Mouse (Mus musculus) embryo, embryonic 10.5 days (tissue): ENCODE measurements around the gene Mob4.
A peak's percentile ranks its signal among the peaks of the same experiment; 100 is the strongest.

Source experiments
- DNase-seq: peaks from one replicate; pipeline ENCODE4 v3.0.0-alpha.2; 2015; ENCODE audit warnings: low spot score

Gene Mob4

DNA sequence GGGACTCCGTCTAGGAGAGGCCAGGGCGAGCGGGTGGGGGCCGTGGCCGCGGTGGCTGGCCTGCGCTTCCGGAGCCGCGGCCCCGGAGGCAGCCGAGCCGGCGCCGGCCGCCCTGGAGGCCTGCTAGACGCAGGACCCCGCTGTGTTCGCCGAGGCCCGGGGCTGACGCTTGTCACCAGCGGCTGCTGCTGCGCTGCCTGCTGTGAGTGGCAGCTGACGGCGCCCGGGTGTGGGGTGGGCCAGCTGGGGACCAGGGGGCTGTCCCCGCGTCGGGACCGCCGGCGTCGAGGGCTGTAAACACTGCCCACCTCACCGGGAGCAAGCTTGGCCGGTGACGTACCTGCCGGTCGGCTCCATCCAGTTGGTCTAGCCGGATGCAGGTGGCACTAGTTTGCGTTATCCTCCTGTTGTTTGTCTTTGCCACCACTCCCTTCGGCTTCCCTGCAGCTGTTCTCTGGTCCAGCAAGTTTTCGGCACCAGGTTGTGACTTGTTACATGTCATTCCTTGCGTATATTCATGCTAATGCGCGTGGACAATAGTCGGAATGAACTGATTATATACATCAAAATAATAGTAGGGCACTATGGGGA, 488 bp downstream of the Mob4 start:
- peak; percentile 59 for DNase-seq

DNA sequence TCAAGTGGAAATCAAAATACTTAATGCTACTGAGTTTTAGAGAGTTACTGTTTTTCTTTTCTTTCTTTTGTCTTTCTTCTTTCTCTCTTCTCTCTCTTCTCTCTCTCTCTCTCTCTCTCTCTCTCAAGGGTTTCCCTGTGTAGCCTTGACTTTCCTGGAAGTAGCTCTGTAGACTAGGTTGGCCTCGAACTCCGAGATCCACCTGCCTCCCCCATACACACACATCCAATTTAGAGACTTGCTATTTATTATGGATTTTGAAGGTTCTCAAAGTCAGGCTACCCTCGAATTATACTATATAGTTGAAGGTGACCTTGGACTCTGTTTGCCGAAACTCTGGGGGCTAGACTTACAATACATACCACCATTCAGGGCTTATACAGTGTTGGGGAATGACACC, 1.3 kb downstream of the Mob4 start:
- no peak for DNase-seq

DNA sequence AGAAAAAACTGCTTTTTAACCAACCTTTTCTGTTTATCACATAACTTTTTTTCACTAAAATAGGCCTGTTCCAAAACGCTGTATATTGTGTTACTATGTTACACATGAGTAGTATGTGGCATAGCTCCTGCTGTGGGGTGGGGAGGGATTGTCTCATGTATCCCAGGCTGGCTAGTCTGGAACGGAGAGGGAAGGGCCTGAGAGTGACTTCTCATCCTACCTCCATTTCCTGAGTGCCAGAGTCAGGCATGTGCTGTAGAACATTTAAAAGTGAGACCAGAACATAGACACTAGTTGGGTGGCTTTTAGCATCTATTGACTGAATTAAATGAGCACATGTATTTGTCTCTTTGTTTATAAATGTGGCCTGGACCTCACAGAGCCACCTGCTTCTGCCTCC, 2.1 kb downstream of the Mob4 start:
- no peak for DNase-seq

DNA sequence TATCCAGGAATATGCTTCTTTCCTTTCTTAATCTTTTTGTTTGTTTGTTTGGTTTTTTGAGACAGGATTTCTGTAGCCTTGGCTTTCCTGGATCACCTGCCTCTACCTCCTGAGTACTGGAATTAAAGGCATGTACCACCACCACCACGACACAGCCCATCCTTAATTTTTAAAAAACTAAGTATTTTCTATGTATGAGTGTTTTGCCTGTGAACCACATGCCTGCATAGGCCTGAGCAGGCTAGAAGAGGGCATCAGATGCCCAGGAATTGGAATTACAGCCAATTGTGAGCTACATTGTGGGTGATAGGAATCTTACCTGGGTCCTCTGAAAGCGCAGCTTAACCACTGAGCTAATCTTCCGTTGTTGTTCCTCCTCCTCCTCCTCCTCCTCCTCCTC, 3.3 kb downstream of the Mob4 start:
- DNase-seq, result no peak

DNA sequence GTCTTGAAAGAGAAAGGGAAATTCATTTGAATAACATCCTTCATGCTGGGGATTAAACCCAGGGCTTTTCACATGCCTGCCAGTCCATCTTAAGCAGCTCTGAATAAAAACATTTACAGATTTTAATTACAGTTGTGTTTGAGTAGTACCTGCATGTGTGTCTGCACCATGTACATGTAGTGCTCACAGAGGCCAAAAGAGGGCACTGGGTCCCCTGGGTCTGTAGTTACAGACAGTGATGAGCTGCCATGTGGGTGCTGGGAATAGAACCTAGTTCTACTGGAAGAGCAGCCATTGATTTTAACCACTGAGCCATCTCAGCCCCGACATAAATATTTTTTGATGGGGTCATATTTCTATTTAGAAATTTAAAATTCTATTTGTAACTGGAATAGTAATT, 4.8 kb downstream of the Mob4 start:
- DNase-seq, result no peak

DNA sequence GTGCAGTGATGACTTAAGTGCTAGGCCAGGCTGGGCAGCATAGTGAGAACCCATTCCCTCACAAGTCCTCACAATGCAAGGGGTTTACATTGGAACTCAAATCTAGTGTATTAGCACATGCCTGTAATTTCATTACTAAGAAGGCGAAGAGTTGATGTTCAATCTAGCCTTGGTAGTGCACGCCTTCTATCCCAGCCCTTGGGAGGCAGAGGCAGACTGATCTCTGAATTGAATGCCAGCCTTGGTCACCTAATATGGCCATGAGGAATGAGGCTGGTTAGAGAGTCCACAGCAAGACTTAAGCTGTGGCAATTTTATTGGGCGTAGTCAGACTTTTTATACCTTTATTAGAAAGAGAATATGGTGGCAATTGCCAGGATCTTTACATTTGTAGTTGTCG, 13.3 kb downstream of the Mob4 start:
- no peak for DNase-seq

DNA sequence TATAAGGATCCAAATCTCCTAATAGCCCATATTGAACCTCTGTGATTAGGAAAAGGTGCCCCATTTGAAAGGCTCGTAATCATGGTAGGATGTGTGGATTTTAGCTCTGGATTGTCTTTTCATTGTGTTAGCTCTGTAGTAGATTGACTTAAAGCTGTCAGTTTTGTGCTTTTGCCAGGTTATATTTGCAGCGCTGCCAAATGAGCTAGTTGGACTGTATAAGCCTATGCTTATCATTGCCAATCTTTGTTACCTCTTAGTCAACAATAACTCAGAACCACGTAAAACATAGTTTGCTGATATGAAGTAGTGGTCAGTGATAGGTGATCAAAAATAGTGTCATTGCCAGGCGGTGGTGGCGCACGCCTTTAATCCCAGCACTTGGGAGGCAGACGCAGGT, 14.5 kb downstream of the Mob4 start:
- DNase-seq, result no peak

DNA sequence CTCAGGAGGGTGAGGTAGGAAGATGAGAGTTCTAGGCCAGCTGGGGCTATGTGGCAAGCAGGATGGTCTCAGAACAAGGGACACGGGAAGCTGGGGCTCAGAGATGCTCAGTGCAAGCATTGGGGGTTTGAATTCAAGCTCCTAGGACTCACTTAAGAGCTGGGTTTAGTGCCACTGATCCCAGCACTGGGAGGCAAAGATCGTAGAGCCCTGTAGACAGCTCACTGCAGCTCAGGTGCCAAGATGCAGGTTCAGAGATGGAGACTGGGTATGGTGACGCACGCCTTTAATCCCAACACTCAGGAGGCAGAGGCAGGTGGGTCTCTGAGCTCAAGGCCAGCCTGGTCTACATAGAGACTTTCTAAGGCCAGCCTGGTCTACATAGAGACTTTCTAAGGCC, 26.3 kb downstream of the Mob4 start:
- DNase-seq, result no peak

DNA sequence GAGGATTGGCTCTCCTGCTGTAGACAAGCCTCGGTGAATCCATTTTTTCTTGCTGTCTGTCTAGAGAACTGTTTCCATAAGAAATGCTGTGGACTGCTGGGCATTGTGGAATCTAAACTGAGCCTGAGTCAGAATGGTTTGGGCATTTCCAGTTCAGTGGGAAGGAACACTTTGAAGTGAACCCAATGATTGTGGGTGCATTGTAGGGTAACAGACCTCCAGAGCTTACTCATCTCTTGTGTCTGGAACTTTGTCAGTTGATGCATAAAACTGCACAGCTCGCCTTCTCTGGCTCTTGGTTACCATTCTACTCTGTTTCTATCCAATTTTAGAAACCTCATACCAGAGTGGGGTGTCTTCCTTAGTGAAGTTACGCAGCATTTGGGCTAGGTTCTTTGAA, 27.2 kb downstream of the Mob4 start:
- no peak for DNase-seq

DNA sequence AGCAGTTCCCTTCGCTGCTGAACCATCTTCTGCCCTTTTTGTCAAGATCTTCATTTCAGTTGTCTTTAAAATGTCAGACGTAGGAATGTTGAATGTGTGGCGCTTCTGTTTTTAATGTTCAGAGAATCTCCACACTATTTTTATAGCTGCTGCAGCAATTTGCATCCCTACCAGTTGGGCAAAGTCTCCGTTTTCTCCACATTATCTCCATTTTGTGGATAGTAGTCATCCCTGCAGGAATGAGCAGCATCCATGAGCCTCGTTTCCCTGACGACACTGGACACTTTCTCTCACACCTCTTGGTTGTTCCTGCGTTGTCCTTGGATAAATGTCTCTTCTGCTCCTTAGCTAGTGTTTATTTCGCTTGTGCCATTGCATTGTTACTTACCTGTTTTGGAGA, 27.8 kb downstream of the Mob4 start:
- DNase-seq, result no peak

DNA sequence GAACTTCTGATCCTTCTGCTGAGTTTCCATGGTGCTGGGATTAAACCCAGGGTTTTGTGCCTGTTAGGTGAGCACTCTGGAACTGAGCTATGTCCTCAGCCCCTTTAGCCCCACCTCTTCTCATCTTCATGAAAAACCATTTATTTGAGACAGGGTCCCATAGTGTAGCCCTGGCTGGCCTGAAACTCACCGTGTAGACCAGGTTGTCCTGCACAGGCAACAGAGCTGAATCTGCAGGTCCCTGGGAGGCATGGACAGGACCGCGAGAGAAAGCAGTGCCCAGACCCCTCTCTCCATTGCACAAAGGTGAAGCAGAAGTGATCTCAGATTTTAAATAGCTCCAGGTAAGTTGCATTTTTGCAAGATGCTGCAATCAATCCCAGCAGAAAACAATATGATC, 29.2 kb downstream of the Mob4 start:
- DNase-seq, result no peak

DNA sequence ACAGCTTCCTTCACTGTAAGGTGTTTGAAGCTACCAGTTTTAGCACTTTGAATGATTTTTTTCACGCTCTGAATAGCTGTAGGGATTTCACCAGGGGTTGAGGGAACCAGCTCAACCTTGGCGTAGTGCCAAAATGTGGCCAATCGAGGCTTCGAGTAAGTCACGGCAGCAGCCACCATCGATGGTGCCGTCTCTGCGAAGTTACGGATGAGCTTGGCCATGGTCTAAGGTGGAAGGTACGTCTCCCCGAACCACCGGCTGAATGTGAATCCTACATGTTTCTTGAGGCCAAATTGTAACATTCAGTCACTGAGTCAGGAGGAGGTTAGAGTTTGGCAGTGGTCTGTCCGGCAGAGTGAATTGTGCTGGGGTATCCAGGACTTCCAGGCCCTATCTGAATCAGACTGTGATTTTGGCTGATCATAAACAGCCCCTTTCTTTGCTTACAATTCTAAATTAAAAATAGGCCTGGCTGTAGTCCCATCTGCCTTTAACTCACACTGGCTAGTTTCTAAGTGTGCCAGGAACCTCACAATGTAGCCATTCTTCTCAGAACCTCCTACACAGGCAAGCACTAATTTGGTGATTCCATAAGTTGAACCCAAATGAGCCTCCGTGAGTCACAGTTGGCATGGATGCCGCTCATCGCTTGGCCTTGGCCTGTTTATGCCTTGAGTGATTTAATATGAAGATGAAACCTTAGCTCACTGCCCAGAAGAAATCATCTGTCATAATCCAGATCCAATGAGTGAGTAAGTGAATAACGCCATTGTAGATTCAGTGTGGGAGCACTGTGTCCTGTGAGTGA, 30.0 kb downstream of the Mob4 start:
- no peak for DNase-seq

DNA sequence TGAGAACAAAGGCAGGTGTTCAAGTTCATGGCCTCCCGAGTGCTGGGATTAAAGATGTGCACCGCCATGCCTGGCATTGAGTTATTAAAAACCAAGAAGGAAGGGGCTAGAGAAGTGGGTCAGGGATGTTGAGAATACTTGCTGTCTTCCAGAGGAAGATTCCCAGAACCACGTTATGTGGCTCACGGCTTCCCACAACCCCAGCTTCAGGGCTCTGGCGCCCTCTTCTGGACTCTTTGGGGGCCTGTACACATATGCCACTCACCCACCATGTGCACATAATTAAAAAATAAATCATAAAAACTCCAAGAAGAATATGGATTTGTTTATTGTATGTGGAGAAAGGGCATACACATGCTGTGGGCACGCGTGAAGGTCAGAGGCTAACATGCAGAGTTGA, 30.9 kb downstream of the Mob4 start:
- DNase-seq, result peak; percentile 53

DNA sequence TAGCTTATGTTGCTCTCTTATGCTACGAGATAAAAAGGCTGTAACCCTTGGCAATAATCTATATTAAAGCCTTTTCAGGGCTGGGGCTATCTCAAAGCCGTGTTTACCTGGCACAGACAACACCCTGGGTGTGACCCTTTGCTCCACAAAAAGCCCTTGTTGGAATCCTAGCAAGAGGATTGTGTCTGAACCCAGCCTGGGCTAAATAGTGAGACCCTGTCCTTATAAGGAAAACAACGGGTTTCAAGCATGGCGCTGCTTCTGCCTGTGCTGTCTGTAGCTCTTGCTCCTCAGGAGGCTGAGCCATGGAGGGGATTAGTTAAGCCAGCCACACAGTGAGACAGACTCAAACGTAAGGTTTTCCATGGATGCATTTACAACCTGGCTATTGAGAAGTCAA, 31.8 kb downstream of the Mob4 start:
- DNase-seq, result no peak

DNA sequence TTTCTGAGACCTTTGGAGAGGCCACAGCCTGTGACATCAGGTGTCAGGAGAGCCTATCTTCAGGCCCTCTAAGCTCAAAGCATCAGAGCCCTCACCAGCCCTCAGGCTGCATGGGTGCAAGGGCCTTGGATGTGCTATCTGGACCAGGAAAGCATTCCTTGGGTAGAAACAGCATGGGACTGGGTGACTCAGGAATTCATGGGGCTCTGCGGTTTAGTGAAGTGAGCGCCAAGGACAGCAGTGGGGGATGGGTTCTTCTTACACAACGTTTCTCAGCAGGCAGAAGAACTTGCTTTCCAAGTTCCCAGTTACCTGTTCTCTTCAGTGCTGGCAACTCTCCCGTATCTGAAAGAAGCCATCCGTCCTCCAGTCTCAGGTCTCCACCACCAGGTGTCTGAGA, 33.0 kb downstream of the Mob4 start:
- no peak for DNase-seq

DNA sequence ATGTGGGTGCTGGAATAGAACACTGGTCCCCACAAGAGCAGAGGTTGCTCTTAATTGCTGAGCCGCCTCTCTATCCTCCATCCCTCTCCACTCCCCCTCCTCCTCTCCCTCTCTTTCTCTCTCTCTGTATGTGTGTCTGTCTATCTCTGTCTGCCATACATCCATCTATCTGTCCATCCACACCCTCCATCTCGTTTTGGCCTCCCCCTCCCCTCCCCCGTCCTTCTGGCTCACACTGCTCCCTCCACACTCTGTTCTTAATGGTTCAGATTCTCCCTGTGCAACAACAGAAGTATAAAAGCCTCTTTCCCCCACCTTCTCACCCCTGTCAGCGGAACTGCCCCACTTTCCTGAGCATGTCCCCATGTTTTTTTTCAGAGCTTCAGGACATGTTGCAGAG, 36.5 kb downstream of the Mob4 start:
- no peak for DNase-seq

DNA sequence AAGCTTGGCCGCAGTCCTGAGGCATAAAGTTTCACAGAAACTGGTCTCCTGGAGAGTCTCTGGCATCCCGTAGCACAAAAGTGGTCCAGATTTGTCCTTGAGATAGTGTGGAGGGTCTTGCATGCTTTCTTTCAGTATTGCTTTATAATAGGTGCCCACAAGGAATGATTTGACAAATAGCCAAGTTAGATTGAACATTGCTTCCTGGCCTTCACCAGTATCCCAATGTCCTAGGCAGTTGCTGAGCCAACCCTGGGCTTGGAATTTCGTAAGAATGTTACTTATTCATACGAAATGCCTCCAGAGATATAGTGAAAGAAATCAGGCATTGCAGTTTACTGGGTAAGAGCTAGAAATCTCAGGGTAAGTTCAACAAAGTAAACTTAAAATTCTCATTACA, 37.6 kb downstream of the Mob4 start:
- no peak for DNase-seq

DNA sequence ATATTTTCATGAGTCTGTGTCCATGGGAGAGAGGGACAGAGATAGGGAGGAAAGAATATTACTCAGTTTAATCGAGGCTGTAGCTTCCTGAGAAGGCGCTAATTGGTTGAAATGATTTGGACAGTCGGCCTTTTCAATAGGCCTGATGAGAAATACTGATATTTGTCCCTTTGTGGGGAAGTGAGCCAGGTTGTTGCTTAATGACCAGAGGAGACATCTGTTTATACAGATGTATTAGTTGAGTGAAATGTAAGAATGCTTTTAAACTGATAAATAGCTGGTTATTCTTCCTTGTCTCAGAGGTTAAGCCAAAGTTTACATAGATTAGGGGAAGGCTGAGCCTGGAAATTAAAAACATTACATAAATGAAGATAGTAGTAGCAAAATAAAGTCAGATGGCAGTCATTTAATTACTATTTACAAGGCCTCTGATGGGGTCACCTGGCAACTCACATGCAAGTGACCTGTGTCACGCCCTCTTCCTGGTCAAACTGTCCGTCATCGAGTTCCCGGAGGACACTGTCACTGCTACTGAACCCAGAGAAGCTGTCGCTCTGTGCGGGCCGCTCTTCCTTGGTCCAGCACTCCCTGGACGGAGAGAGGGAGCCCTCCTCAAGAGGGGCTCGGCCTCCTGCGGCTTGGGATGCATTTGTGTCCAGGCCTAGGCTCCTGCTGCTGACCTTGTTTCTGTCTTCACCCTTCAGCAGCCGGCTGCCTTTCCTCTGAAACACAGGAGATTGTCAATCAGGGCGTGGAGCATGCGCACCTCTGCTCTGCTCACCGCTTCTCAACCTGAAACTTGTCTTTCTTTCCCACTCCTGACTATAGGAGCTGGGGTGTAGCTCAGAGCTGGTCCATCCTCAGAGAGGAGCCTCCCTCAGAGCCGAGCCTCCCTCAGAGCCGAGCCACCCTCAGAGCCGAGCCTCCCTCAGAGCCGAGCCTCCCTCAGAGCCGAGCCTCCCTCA, 40.6 kb downstream of the Mob4 start:
- DNase-seq, result peak; percentile 8

DNA sequence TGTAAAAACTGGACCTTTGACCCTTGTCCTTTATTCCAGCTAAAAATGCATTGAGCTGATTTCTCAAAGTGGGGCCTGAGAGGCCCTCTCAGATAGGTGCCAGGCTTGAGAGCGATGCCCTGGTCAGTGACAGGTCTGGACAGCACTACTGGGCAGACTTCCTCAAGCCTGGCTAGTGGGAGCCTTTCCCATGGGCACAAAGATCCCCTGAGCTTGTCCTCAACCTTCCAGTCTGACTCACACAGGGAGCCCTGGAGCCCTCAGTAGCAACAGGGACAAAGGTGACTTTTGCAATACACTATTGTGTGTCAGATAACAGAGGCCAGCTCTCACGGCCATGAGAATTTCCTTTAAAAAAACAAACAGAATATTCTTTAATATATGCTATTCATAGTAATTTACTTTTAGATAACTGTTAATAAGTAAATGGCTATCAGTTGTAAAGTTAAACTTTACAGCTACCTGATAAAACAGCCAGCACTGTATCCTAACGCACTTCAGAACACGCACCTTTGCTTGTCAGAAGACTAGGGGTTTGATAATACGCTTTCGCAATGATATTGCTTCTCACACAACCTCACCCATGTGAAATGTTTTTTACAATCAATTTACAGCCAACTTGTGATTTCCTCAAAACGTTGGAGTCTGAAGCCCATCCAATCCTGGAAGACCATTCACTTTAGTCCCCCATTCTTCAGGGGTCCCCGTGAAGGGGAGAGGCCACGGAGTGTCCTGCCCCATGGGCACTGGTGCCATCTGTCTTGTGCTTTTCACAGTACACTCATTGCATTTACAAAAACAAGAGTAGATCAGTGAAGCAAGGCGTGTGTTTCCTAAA, 42.9 kb downstream of the Mob4 start:
- no peak for DNase-seq

DNA sequence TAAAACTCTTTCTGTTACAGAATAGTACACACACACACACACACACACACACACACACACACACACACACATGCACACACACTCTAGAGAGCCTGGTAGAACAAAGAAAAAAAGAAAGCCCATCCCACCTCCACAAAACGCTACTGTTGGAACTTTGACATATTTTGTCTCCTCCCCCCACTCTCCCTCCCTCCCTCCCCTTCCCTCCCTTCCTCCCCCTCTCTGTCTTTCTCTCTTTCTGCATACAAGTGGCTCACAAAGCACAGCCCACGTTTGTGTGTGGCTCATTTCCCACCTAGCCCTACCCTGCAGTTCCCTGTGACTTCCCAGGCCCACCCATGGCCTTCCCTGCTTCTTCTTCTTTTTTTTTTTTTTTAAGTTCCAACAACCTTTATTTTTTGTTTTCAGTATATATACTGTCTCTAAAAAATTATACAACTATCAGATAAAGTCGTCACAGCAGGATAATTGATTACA, 43.6 kb downstream of the Mob4 start:
- DNase-seq, result no peak

DNA sequence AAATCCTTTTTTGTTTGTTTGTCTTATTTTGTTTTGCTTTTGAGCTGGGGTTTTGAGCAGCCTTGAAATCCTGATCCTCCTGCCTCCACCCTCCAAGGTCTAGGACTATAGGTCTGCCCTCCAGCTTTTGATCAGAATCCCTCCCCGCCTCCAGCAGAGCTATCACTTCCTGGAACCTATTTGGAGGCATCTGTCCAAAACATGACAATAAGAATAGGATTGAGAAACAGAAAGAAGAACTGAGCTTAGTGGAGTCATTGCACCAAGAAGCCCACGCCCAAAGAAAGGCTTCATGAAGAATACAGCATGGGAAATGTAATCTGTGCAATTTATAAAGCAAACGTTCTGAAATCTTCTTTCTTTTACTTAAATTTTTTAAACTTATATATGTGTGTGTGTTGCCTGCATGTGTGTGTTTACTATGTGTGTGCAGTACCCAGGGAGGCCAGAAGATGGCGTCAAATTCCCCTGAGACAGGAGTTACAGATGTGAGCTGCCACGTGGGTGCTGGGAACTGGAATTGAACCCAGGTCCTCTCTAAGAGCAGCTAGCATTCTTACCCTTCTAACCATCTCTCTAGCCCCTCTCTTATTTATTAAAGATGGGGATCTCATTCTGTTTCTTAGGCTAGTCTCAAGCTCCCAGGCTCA, 49.0 kb downstream of the Mob4 start:
- no peak for DNase-seq
